Mouse (Mus musculus): ENCODE measurements around the gene Myh9.

Gene Myh9

GRCm38 (mm10) chr15:77824321-77824720, 17.7 kb downstream of the Myh9 start:
- no peak for DNase-seq

GRCm38 (mm10) chr15:77823634-77824033, 18.3 kb downstream of the Myh9 start:
- no peak for DNase-seq

- no peak for DNase-seq
Observed at GRCm38 (mm10) chr15:77823196-77823595, 18.8 kb downstream of the Myh9 start.

- no peak for DNase-seq
Observed at GRCm38 (mm10) chr15:77822671-77823070, 19.3 kb downstream of the Myh9 start.

GRCm38 (mm10) chr15:77822057-77822466, 19.9 kb downstream of the Myh9 start:
- no peak for DNase-seq

GRCm38 (mm10) chr15:77821424-77821823, 20.6 kb downstream of the Myh9 start:
- no peak for DNase-seq

- no peak for DNase-seq
Observed at GRCm38 (mm10) chr15:77820480-77821163, 21.4 kb downstream of the Myh9 start.

- DNase-seq, result peak; percentile 95
Observed at GRCm38 (mm10) chr15:77819894-77820387, 22.0 kb downstream of the Myh9 start.

- DNase-seq, result peak; percentile 43
Observed at GRCm38 (mm10) chr15:77818556-77819158, 23.3 kb downstream of the Myh9 start.

GRCm38 (mm10) chr15:77817417-77817816, 24.6 kb downstream of the Myh9 start:
- no peak for DNase-seq

- DNase-seq, result no peak
Observed at GRCm38 (mm10) chr15:77816601-77816950, 25.4 kb downstream of the Myh9 start.

GRCm38 (mm10) chr15:77815867-77816600, 25.9 kb downstream of the Myh9 start:
- DNase-seq, result peak; percentile 65

GRCm38 (mm10) chr15:77813639-77814375, 28.2 kb downstream of the Myh9 start:
- no peak for DNase-seq

- no peak for DNase-seq
Observed at GRCm38 (mm10) chr15:77812578-77812977, 29.4 kb downstream of the Myh9 start.

GRCm38 (mm10) chr15:77811099-77811760, 30.7 kb downstream of the Myh9 start:
- DNase-seq, result no peak

GRCm38 (mm10) chr15:77810416-77811098, 31.4 kb downstream of the Myh9 start:
- no peak for DNase-seq

GRCm38 (mm10) chr15:77809434-77809833, 32.5 kb downstream of the Myh9 start:
- no peak for DNase-seq

- no peak for DNase-seq
Observed at GRCm38 (mm10) chr15:77807264-77807585, 34.8 kb downstream of the Myh9 start.

- no peak for DNase-seq
Observed at GRCm38 (mm10) chr15:77806565-77807263, 35.3 kb downstream of the Myh9 start.

- DNase-seq, result no peak
Observed at GRCm38 (mm10) chr15:77805657-77806056, 36.3 kb downstream of the Myh9 start.

GRCm38 (mm10) chr15:77804949-77805348, 37.0 kb downstream of the Myh9 start:
- DNase-seq, result no peak

GRCm38 (mm10) chr15:77804460-77804859, 37.5 kb downstream of the Myh9 start:
- DNase-seq, result peak; percentile 57
